Mouse (Mus musculus) intestine, embryonic 15.5 days (tissue): ENCODE data around the gene Gm11172. TPM values are rescaled to one million over a fixed set of nuclear protein-coding genes. Genes with fewer than 3 reads are reported as not detected.

Experiments
- ATAC-seq: fragments of 200-750 bp; cut with Nextera tagmentation; 2 replicates; pipeline ENCODE4 v1.8.0; 2017; ENCODE audit warnings: moderate TSS enrichment, moderate library complexity
- H3K27ac ChIP-seq: fragments of 300-500 bp; sonication (generic); 2 replicates; pipeline ENCODE4 v1.5.1; 2015; ENCODE audit warnings: mild to moderate bottlenecking, inconsistent platforms
- H3K27me3 ChIP-seq: fragments of 300-500 bp; sonication (generic); replicated peaks from 2 replicates; pipeline ENCODE4 v1.6.1; 2015; ENCODE audit warnings: inconsistent platforms
- H3K36me3 ChIP-seq: fragments of 300-500 bp; sonication (generic); 2 replicates; pipeline ENCODE4 v1.6.1; 2015; ENCODE audit warnings: inconsistent platforms
- H3K4me1 ChIP-seq: fragments of 300-500 bp; sonication (generic); replicated peaks from 2 replicates; pipeline ENCODE4 v1.6.1; 2015; ENCODE audit warnings: inconsistent platforms
- H3K4me2 ChIP-seq: fragments of 300-500 bp; sonication (generic); replicated peaks from 2 replicates; pipeline ENCODE4 v1.6.1; 2015; ENCODE audit warnings: mild to moderate bottlenecking, inconsistent platforms
- H3K4me3 ChIP-seq: fragments of 300-500 bp; sonication (generic); replicated peaks from 2 replicates; pipeline ENCODE4 v1.5.1; 2015; ENCODE audit warnings: inconsistent platforms
- H3K9ac ChIP-seq: fragments of 300-500 bp; sonication (generic); 2 replicates; pipeline ENCODE4 v1.6.1; 2015; ENCODE audit warnings: inconsistent platforms
- H3K9me3 ChIP-seq: fragments of 300-500 bp; sonication (generic); 2 replicates; pipeline ENCODE4 v1.6.1; 2016; ENCODE audit warnings: inconsistent platforms
- WGBS: fragments of 180-500 bp; shearing (Covaris S2); methylation state at CpG from one replicate; pipeline ENCODE4 v1.1.7; 2015; 5-methylcytosine and 5-hydroxymethylcytosine counted together
- polyA plus RNA-seq: library from polyadenylated mRNA; unstranded; fragments of >200 nt; fragmentation: Nextera tagmentation; extraction: Ambion mirVana; gene quantifications from 2 replicates; pipeline ENCODE4 v1.2.1, GENCODE M21; 2015

Gm11172 gene
- polyA plus RNA-seq = not detected in 2 replicates

DNA sequence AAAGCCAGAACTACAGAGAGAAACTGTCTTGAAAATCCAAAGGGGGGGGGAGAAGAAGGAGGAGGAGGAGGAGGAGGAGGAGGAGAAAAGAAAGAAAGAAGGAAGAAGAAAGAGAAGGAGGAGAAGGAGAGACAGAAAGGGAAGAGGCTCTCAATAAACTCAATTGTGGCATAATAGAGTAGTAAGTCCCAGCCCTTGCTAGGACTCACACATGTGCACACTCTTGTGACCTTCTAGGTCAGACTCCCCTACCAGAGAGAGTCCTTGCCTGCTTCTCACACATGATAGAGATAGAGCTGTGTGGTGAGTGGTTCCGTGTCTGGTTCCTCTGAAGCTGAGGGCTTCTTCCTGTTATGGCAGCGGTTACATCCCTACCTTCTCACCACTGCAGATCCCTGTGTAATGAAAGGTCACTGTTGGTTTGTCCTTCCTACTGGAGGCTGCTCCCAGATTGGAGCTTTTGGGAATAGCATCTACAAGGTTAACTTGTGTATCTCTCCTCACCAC lies at the start of gene Gm11172:
TSS of gene Gm11172 (plus strand) at position 51 of the 507 bp plus-strand sequence.
- Histone ChIP-seq H3K4me3 (no peak within 1 kb of the TSS), H3K36me3 (no peaks in the 10 kb centered on the region), H3K9ac (no peak within 1 kb of the TSS), H3K27me3 (no peaks in the 10 kb centered on the region), H3K27ac (no peak within 1 kb of the TSS), H3K4me2 (no peak within 1 kb of the TSS), H3K9me3 (no peaks in the 10 kb centered on the region), H3K4me1 (no peaks in the 10 kb centered on the region)
- WGBS = 94% methylated on average over 2 of the region's 2 CpGs
- ATAC-seq = no peak

DNA sequence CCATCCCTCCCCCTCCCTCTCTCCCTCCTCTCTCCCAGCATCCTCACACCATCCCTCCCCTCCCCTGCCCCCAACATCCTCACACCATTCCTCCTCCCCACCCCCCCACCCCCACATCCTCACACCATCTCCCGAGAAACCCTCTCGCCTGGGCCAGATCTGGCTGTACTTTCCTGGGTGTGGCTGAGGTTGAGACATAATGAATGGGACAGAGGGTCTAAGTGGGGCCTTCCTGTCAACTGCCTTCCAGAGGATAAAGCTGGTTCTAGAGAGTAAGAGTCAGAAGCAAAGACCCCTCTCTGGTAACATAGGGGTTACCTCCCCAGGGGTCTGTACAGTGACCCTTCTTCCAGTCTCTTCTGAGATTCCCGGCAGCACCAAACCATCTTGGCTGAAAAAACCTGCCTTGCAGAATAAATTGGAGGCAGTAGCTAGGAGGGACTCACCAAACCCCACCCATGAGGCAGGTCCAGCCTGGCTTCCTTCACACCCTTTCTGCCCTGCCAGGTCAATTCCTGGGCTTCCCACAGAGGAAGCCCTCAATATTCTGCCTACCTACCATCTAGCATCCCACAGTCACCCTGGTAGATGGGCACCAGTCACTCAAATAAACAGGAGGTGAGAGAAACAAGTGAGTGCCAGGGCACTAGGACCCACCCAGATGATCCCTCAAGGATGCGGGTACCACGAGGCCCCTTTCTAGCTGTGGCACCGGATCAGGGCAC lies 49.0 kb upstream of the Gm11172 start:
- Histone ChIP-seq H3K4me3 (no peak overlapping the region), H3K4me2 (no peak overlapping the region), H3K9me3 (no peaks in the 10 kb centered on the region), H3K9ac (no peak overlapping the region), H3K27me3 (peaks cover 7% of the 10 kb centered on the region), H3K36me3 (no peaks in the 10 kb centered on the region), H3K27ac (no peak overlapping the region), H3K4me1 (peaks cover 7% of the 10 kb centered on the region; the same call in 1 of the 2 replicates)
- 57% methylated on average over 6 of the region's 6 CpGs for WGBS
- ATAC-seq = no peak

- H3K4me3 ChIP-seq = no peak overlapping the region
- peaks cover 4% of the 10 kb centered on the region for H3K27me3 ChIP-seq
- WGBS = 33% methylated on average over 2 of the region's 2 CpGs
- ATAC-seq = 0 out of 2 replicates have a peak, but pooled peaks have one; percentile 40
- H3K4me2 ChIP-seq = no peak overlapping the region
- no peaks in the 10 kb centered on the region for H3K9me3 ChIP-seq
- no peak overlapping the region for H3K27ac ChIP-seq
- H3K36me3 ChIP-seq = no peaks in the 10 kb centered on the region
- peaks cover 7% of the 10 kb centered on the region; the same call in 1 of the 2 replicates for H3K4me1 ChIP-seq
- H3K9ac ChIP-seq = no peak overlapping the region
Measured at GRCm38 (mm10) chr16:10764323-10764722, 48.4 kb upstream of the Gm11172 start.

- Histone ChIP-seq H3K27ac (no peak overlapping the region), H3K9ac (no peak overlapping the region), H3K4me3 (no peak overlapping the region), H3K4me1 (peaks cover 12% of the 10 kb centered on the region; the same call in 1 of the 2 replicates), H3K27me3 (peaks cover 7% of the 10 kb centered on the region), H3K4me2 (no peak overlapping the region), H3K9me3 (no peaks in the 10 kb centered on the region), H3K36me3 (no peaks in the 10 kb centered on the region)
- 55% methylated on average over 4 of the region's 4 CpGs for WGBS
- no peak for ATAC-seq
Measured at GRCm38 (mm10) chr16:10767158-10767557, 45.6 kb upstream of the Gm11172 start.

- H3K4me3 ChIP-seq = no peak overlapping the region
- H3K27me3 ChIP-seq = peaks cover 7% of the 10 kb centered on the region
- peaks cover 11% of the 10 kb centered on the region; the same call in 1 of the 2 replicates for H3K4me1 ChIP-seq
- H3K9ac ChIP-seq = no peak overlapping the region
- H3K9me3 ChIP-seq = no peaks in the 10 kb centered on the region
- H3K36me3 ChIP-seq = no peaks in the 10 kb centered on the region
- no peak for ATAC-seq
- H3K4me2 ChIP-seq = no peak overlapping the region
- 52% methylated on average over 9 of the region's 9 CpGs for WGBS
- no peak overlapping the region for H3K27ac ChIP-seq
Measured at GRCm38 (mm10) chr16:10768821-10769220, 43.9 kb upstream of the Gm11172 start.

DNA sequence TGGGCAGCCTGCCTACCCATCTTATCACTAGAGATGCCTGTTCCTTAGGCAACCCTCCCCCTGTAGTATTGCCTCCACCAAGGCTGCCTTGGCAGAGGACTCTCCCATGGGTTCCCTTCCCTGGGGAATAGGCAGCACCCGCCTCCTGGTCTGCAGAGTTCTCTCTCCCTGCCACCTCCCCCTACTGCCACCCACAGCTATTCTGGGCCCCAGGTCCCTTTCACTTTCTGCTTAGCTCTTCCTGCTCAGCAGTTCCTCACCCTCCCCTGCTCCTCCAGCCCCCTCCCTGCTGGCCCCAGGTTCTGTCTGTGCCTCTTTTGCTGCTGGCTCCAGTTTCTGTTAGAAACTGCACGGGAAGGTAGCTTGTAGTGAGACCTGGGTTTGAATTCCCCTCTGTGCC lies 43.1 kb upstream of the Gm11172 start:
- Histone ChIP-seq H3K9me3 (no peaks in the 10 kb centered on the region), H3K36me3 (no peaks in the 10 kb centered on the region), H3K9ac (no peak overlapping the region), H3K27me3 (peaks cover 7% of the 10 kb centered on the region), H3K4me1 (peaks cover 8% of the 10 kb centered on the region; the same call in 1 of the 2 replicates), H3K27ac (no peak overlapping the region), H3K4me2 (no peak overlapping the region), H3K4me3 (no peak overlapping the region)
- ATAC-seq = no peak
- 63% methylated on average over 2 of the region's 2 CpGs for WGBS

DNA sequence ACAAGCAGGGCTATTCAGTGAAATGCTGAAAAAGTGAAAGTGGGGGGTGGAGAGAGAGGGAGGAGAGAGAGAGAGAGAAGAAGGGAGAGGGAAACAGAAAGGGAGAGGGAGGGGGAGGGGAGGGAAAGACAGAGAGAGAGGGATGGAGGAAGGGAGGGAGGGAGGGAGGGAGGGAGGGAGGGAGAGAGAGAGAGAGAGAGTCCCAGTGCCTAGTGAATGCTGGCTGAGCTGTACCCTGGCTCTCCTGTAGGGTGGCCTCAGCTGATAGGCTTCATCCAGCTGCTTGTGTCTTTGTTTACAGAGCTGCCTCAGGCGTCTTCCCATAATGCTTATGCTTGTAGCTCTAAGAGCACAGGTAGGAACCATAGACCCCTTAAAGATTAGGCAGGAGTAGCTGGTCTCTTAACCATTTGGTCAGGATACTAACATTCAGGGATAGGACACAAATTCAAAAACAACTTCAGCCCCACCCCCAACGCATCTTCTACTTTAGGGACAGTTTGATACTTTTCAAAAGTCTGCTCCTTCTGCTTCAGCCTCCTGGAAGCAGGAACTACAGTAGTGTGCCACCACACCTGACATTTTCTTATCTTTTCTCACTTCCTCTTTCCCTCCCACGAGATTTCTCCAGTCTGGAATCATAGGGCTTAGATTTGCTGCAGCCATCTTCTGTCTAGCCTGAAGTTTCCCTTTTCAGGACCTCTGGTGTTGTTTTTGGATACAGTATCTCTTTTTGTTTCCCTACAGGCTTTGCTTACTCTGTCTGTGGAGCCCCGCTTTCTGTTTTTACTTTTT lies 42.0 kb upstream of the Gm11172 start:
- peaks cover 8% of the 10 kb centered on the region; the same call in 1 of the 2 replicates for H3K4me1 ChIP-seq
- H3K9ac ChIP-seq = no peak overlapping the region
- peaks cover 5% of the 10 kb centered on the region for H3K27me3 ChIP-seq
- H3K4me3 ChIP-seq = no peak overlapping the region
- no peak overlapping the region for H3K27ac ChIP-seq
- 43% methylated on average over 4 of the region's 4 CpGs for WGBS
- 0 out of 2 replicates have a peak, but pooled peaks have one; percentile 50 for ATAC-seq
- H3K4me2 ChIP-seq = no peak overlapping the region
- H3K36me3 ChIP-seq = no peaks in the 10 kb centered on the region
- no peaks in the 10 kb centered on the region for H3K9me3 ChIP-seq

- peaks cover 3% of the 10 kb centered on the region; the same call in 1 of the 2 replicates for H3K27me3 ChIP-seq
- no peak overlapping the region for H3K4me3 ChIP-seq
- H3K36me3 ChIP-seq = no peaks in the 10 kb centered on the region
- H3K27ac ChIP-seq = no peak overlapping the region
- no peaks in the 10 kb centered on the region for H3K9me3 ChIP-seq
- WGBS = 68% methylated on average over 19 of the region's 19 CpGs
- peaks cover 8% of the 10 kb centered on the region; the same call in 1 of the 2 replicates for H3K4me1 ChIP-seq
- no peak for ATAC-seq
- H3K4me2 ChIP-seq = no peak overlapping the region
- H3K9ac ChIP-seq = no peak overlapping the region
Measured at GRCm38 (mm10) chr16:10771769-10772510, 40.8 kb upstream of the Gm11172 start.

DNA sequence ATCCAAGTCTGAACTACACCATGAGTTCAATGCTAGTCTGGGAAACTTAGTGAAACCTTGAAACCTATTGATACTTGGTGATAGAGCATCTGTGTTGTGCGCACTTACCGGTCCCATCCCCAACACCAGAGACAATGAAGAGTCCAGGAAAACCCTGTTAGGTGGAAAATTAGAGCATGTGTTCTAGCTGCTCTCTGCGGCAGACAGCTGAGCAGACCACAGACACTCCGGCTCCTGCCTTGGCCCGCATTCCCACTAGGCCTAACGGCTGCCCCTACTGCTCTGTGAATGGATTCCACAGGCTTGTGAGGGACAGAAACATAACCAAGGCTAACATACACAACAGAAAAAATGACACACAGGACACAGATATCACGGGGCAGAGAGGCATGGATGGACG lies 39.2 kb upstream of the Gm11172 start:
- H3K4me3 ChIP-seq = no peak overlapping the region
- no peak overlapping the region for H3K9ac ChIP-seq
- no peaks in the 10 kb centered on the region for H3K9me3 ChIP-seq
- peaks cover 7% of the 10 kb centered on the region; the same call in 1 of the 2 replicates for H3K4me1 ChIP-seq
- no peak overlapping the region for H3K4me2 ChIP-seq
- peaks cover 3% of the 10 kb centered on the region; the same call in 1 of the 2 replicates for H3K27me3 ChIP-seq
- H3K36me3 ChIP-seq = no peaks in the 10 kb centered on the region
- 79% methylated on average over 8 of the region's 8 CpGs for WGBS
- no peak overlapping the region for H3K27ac ChIP-seq
- no peak for ATAC-seq

- H3K27ac ChIP-seq = no peak overlapping the region
- no peaks in the 10 kb centered on the region for H3K27me3 ChIP-seq
- no peaks in the 10 kb centered on the region for H3K36me3 ChIP-seq
- WGBS = 56% methylated on average over 4 of the region's 4 CpGs
- H3K4me3 ChIP-seq = no peak overlapping the region
- H3K9me3 ChIP-seq = no peaks in the 10 kb centered on the region
- H3K9ac ChIP-seq = no peak overlapping the region
- ATAC-seq = no peak
- H3K4me2 ChIP-seq = no peak overlapping the region
- 0 out of 2 replicates have a peak, but pooled peaks cover under 1% of the 10 kb centered on the region for H3K4me1 ChIP-seq
Measured at GRCm38 (mm10) chr16:10774726-10775125, 38.0 kb upstream of the Gm11172 start.

- Histone ChIP-seq H3K27me3 (no peaks in the 10 kb centered on the region), H3K4me2 (no peak overlapping the region), H3K27ac (no peak overlapping the region), H3K4me3 (no peak overlapping the region), H3K9me3 (no peaks in the 10 kb centered on the region), H3K36me3 (no peaks in the 10 kb centered on the region), H3K4me1 (peaks cover 9% of the 10 kb centered on the region; the same call in 1 of the 2 replicates), H3K9ac (no peak overlapping the region)
- WGBS = 52% methylated on average over 7 of the region's 7 CpGs
- no peak for ATAC-seq
Measured at GRCm38 (mm10) chr16:10776322-10776721, 36.4 kb upstream of the Gm11172 start.
